Mouse (Mus musculus): ENCODE measurements around the gene Grik4.

Grik4 gene

GRCm38 (mm10) chr9:42745982-42746381, 198.3 kb downstream of the Grik4 start:
- no peak for DNase-seq (ENCODE audit: low read depth, low spot score)

- no peak for DNase-seq (ENCODE audit: low read depth, low spot score)
Measured at GRCm38 (mm10) chr9:42742385-42742784, 201.9 kb downstream of the Grik4 start.

DNA sequence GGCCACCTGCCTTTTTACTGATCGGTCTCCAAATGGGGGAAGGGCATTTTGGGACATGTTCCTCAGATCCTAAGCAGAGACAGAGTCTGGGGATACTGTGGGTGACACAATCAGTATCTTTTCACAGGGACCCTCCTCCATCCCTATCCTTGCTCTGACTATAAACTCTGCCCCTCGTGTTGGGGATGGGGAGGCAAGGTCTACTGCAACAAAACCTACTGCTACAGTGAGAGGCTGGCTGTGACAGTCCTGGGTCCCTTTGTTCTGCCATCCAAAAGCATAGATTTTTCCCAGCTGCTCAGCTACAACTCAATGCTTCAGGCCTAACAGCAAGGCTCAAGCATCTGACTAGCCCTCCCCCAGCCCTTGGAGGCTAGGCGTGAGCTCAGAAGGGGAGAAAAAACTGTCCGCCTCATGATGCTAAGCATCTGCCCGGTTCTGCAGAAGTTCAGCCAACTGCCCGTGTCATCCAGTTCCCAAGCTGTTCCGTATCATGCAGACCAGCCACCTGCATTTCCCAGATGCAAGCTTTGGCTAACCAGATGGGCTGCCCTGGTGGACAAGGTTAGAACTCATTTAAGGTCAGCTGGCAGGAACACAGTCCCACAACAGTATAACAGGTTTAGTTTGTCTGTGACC, 207.5 kb downstream of the Grik4 start:
- no peak for DNase-seq (ENCODE audit: low read depth, low spot score)

- no peak for DNase-seq (ENCODE audit: low read depth, low spot score)
Measured at GRCm38 (mm10) chr9:42735086-42735485, 209.2 kb downstream of the Grik4 start.

GRCm38 (mm10) chr9:42732731-42733318, 211.5 kb downstream of the Grik4 start:
- DNase-seq (ENCODE audit: low read depth, low spot score): no peak

- no peak for DNase-seq (ENCODE audit: low read depth, low spot score)
Measured at GRCm38 (mm10) chr9:42728472-42728871, 215.8 kb downstream of the Grik4 start.

DNA sequence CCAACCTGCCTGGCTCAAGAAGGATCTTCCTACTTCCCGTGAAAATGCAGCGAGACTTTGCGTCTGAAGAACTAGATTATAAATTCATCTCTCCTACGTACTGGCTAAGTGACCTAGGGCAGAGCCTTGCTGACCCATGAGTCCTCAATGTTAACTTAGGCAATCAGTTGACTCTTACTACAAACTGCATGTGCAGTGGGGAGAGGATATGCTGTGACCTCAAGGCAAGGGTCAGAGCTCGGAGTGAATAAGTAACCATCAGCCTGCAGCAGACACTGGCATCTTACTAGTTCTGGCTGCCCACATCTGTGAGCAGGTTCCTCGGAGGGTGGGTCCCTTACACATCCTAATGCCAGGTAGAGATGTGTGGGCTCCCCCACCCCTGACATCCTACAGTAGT, 216.6 kb downstream of the Grik4 start:
- DNase-seq (ENCODE audit: low read depth, low spot score): no peak

GRCm38 (mm10) chr9:42727186-42727585, 217.1 kb downstream of the Grik4 start:
- DNase-seq (ENCODE audit: low read depth, low spot score): no peak

GRCm38 (mm10) chr9:42724099-42724498, 220.2 kb downstream of the Grik4 start:
- no peak for DNase-seq (ENCODE audit: low read depth, low spot score)

GRCm38 (mm10) chr9:42722501-42722900, 221.8 kb downstream of the Grik4 start:
- DNase-seq (ENCODE audit: low read depth, low spot score): no peak

- no peak for DNase-seq (ENCODE audit: low read depth, low spot score)
Measured at GRCm38 (mm10) chr9:42721718-42722117, 222.6 kb downstream of the Grik4 start.

DNA sequence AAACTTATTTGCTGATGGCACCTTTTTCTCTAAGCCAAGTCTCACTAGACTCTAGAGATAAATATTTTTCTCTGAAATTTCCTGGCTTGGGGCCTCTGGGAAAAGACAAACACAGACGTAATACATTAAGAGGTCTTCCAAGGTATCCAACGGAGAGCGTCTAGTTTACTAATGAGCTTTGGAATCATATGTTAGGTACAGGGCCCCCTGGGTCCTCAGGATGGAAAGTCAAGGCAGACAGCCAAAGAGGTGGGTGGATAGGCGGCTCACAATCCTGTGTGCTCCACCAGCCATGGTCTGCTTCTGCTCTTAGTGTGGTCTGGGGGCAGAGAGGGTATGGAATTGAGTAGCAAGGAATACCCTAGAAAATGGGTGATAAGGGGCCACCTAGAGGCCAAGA, 223.1 kb downstream of the Grik4 start:
- DNase-seq (ENCODE audit: low read depth, low spot score): no peak

- DNase-seq (ENCODE audit: low read depth, low spot score): no peak
Measured at GRCm38 (mm10) chr9:42713912-42714311, 230.4 kb downstream of the Grik4 start.

DNA sequence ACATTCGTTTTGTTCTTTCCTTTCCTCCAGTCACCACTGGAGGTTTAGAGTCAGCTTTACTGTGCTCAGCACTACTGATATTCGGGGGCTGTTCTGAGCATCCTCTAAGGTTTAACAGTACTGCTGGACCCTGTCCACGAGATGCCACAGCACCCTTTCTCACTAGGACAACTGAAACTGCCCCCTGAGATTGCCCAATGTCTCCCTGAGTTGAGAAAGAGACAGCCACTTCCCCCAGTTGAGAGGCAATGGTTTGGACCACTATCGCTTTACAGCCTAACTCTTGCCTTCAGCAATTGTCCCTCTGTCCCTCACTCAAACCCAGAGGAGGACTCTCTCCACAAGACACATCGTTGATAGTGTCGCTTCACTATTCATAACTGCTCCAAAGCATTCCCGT, 238.4 kb downstream of the Grik4 start:
- DNase-seq (ENCODE audit: low read depth, low spot score): no peak

DNA sequence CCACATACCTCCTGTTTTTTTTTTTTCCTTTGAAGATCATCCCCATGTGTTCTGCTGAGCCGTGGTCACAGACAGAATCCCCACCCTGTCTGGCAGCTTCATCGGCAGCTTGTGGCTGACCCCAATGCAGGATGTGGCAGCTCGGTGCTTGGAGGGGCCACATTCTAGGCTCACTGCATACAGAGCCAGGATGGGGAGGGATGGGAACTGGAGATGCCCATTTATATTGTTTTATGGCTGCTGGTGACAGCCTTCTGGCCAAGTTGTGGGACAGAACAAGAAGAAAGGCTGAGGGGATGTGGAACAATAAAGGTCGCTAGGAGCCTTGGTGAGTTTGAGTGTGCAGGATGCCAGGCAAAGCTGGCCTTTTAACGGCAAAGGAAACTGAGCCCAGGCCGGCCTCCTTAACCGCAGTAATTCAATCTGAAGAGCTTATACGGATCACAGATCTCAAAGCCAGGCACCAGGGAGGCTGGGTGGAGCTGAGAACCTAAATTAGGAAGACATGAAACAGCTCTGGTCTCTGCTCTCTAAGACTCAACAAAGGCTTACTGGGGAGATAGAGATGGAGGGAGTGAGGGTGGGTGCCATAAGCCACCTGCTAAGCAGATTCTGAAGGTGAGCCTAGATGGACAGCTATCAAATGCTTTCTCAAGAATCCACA, 241.0 kb downstream of the Grik4 start:
- DNase-seq (ENCODE audit: low read depth, low spot score): no peak

GRCm38 (mm10) chr9:42702231-42703132, 241.8 kb downstream of the Grik4 start:
- DNase-seq (ENCODE audit: low read depth, low spot score): no peak

DNA sequence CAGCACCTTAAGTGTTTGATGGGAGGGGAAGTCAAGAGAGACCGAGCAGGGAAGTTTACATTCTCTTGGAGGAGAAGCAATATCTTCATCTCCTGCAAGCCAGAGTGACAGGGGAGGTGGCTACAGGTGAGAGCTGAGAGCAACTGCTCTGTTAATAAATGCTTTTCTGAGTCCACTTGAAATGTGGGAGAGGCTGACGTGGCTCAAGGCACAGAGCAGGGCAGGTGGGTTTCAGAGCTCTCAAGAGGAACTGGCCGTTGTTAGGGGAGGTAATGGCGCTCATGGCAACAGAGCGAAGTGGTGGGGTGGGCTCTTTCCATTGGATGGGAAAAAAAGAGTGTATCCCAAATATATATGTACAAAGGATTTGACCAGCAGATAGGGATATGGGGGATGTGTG, 242.6 kb downstream of the Grik4 start:
- no peak for DNase-seq (ENCODE audit: low read depth, low spot score)

GRCm38 (mm10) chr9:42693024-42693423, 251.3 kb downstream of the Grik4 start:
- DNase-seq (ENCODE audit: low read depth, low spot score): no peak

- no peak for DNase-seq (ENCODE audit: low read depth, low spot score)
Measured at GRCm38 (mm10) chr9:42688143-42688542, 256.1 kb downstream of the Grik4 start.

GRCm38 (mm10) chr9:42686104-42686503, 258.2 kb downstream of the Grik4 start:
- DNase-seq (ENCODE audit: low read depth, low spot score): no peak

- DNase-seq (ENCODE audit: low read depth, low spot score): no peak
Measured at GRCm38 (mm10) chr9:42674017-42674412, 270.3 kb downstream of the Grik4 start.

- no peak for DNase-seq (ENCODE audit: low read depth, low spot score)
Measured at GRCm38 (mm10) chr9:42673385-42674016, 270.8 kb downstream of the Grik4 start.

All from telencephalon, adult 2 months (tissue).